Mouse (Mus musculus): ENCODE data around the gene Ano6. TPM values are rescaled to one million over a fixed set of nuclear protein-coding genes. Genes with fewer than 3 reads are reported as not detected.

Ano6 gene
- total RNA-seq, 2 experiments from 2014 or later: 39.0 to 46.7 TPM

DNA sequence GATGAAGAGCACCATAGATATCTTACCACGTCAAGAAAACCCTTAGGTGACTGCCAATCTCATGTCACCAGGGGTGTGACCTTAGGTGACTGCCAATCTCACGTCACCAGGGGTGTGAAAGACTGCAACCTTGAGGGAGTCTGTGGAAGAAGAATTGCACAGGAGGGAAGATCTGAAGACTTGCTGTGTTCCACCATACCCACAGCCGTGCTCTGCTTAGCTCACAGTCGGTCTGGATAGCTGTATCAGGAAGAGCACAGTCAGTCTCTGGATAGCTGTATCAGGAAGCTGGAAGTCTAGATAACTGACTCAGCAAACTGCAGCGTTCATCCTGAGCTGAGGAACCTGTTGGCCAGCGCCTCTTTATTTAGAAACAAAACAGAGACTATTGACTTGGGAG lies 92.9 kb downstream of the Ano6 start:
- peak; percentile 33 for ATAC-seq (ENCODE audit: poor library complexity, severe bottlenecking)

DNA sequence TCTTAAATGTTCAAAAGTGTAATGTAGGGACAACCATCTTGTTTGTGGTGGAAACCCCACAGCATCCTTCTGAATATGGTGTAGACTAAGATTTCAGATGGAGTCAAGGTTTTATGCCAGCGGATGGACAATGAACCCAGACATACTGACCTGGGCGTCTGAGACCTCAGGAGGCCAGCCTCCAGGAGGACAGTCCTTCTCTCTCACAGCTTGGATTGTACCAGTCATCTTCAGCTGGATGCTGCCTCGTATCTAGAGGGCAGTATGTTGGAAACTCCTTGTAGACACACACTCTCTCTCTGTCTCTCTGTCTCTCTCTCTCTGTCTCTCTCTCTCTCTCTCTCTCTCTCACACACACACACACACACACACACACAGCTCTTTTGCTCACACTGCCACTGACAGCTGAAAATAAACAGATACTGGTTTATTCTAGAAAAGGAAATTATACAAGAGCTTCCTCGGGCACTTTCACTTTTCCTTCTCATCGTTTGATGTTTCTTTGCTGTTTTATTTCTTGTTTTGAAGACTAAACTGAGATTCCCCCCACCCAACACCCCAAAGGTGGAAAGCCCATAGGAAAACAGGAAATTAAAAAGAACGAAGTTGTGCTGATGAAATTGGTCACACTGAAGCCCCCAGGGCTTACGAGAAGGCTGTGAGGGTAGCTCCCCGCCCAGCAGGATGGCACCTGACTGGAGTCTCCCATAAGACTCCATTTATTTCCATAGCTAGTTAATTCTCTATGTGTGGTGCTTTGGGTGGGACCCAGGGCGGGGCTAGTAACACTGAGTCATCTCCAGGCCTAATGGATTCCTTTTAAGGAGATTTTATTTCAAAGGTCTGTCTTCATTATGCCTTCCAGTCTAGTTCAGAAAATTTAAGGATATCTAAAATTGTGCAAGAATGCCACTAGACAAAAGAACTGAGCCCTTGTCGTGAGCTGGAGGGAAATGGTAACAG lies 94.3 kb downstream of the Ano6 start:
- ATAC-seq (ENCODE audit: poor library complexity, severe bottlenecking): no peak

DNA sequence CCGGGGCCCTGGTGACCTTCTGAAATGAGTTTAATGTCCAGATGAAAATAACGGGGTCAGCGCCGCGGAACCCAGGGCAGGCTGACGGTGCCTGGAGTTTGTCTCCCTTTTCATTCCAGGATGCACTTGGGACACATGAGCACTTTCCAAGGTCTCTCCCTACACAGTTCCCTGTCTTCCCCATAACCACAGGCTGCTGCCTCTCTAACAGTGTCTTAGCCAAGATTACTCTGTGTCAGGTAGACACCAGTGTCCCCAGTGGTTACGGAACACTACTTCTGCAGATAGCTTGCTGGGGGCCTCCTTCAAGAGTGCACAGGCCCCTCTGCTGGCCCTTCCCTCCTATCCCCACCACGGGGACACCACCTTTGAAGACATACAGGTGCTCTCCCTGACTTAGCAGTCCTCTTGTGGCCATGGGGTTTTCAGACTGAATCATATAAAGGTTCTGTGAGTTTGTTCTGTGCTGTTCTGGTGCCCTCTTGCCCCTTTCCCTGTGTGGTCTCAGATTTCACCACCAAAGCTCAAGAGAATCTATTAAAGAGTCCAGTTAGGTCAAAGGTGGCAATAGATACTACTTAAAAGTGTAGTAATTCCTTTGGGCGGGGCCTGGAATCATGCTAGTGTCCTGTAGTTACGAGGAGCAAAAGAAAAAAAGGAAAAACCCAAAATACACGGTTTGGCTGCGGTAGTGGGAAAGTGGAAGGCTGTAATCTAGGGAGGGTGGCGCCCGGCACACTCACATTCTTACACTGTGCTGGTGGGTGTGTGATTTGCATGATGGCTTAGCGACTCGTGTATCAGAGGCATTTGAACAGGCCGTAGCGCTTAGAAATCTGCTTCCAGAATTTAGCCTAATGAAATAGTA lies 95.5 kb downstream of the Ano6 start:
- ATAC-seq (ENCODE audit: poor library complexity, severe bottlenecking): no peak

DNA sequence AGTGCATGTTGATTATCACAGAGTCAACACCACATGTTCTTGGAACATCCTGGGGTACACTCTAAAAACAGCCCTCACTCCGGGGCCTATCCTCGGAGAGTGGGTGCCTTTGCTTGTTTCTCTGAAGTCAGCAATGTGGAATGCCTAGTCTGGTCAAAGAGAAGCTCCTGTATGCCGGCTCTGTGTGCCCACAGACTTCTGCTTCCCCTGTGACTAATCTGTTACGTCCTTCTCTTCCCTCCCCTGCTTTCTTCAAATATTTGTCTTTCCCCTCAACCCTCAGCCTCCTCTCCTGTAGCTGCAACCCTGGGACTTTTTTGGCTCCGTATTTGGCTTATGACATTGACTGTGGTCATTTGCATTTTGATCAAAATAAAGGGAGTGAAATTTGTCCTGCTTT lies 96.7 kb downstream of the Ano6 start:
- peak; percentile 48 for ATAC-seq (ENCODE audit: poor library complexity, severe bottlenecking)

DNA sequence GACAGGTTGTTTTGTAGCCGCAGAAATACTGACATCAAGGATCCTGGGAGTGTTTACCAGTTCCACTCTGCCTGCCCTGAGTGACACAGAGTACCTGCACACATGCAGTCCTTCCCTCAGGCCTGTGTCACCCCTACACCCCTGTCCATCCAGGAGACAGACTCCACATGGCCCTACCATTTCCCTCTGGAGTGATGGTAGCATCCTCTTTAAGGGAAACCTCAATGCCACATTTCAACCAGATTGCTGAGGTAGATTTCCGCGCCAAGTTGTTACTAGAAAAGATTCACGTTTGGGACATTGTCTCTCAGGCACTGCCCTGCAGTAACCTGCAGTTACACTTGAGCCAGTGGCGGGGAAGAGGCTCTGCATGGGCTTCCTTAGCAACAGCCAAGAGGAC lies 97.9 kb downstream of the Ano6 start:
- no peak for ATAC-seq (ENCODE audit: poor library complexity, severe bottlenecking)

DNA sequence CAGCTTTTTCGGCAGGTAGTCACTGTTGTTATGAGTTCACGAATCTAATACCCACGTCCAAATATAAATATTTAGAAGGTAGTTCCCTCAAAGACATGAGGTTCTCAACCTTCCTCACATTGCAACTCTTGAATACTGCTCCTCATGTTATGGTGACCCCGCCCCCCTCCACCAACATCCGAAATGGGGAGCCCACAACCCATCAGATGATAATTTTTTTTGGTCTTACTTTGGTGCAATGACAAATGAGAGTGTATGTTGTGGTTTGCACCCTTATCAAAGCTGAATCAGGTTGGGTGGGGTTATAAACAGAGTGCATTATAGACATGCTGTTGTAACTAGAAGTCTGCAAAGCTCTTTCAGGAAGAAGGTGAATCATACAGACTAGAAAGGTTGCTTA lies 99.7 kb downstream of the Ano6 start:
- no peak for ATAC-seq (ENCODE audit: poor library complexity, severe bottlenecking)

DNA sequence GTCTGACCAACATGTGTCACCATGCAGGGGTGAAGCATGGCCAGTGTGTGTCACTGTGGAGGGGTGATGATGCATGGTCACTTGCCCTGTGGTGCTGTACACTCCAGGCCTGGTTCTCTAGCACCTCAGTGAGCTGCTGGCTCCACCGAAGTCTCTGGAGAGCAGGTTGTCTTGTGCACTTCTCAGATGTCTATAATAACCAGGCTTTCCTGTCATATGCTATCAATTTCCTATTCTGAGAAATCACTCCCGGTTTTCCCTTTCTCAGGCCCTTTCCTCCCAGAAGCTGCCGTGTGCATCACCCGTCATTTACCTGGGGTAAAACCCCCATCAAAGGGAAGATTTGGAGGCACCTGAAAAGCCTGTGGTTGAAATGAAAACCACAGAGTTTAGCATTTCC lies 101.5 kb downstream of the Ano6 start:
- ATAC-seq (ENCODE audit: poor library complexity, severe bottlenecking): peak; percentile 27; the same call in 1 of the 2 replicates

DNA sequence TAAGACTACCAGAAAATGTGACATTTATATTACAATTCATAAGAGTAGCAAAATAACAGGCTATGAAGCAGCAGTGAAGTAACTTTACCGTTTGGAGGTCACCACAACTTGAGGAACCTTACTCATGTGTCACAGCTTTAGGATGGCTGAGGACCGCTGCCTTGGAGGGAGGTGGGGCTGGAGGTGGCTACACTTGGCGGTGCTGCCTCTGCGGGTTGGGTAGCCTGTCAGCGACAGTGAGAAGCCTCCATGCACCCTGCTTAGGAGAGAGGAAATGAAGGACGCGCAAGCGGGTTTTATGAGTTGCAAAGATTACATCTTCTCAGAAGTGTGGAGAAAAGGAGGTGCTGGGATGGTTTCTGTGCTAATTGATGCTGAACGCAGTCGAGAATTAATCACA lies 102.3 kb downstream of the Ano6 start:
- no peak; the same call in 1 of the 2 replicates for ATAC-seq (ENCODE audit: poor library complexity, severe bottlenecking)

DNA sequence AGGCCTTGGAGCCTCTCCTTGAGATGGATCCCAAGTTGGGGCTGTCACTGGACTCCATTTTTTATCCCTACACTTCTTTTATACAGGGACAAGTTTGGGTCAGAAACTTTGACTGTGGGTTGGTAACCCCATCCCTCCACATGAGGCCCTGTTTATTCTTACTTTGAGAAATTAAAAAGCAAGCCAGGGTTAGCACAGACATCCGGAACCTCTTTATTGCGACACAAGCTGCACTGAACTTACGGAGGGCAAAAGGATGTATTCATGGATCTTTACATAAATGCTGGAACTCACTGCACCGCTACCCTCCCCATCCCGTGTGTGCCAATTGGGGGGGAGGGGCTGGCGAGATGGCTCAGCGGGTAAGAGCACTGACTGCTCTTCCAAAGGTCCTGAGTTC lies 105.1 kb downstream of the Ano6 start:
- ATAC-seq (ENCODE audit: poor library complexity, severe bottlenecking): no peak

DNA sequence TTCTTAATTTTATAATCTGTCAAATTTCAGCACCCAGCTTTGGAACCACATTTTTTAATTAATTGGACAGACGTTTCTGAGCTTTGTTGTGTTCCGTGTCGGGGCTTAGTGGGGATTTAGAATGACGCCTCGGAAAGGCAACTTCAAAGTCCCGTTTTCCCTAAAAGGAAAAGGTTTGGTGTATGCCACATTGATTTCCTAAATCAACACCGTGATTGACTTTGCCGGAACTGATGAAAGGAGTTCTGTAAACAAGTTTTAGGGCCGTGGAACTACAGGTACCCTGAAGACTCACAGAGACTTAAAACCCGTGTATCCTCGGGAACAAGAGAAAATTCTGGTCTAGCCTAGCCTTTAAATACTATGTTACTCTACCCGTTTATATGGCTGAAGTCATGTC lies 107.0 kb downstream of the Ano6 start:
- ATAC-seq (ENCODE audit: poor library complexity, severe bottlenecking): no peak

DNA sequence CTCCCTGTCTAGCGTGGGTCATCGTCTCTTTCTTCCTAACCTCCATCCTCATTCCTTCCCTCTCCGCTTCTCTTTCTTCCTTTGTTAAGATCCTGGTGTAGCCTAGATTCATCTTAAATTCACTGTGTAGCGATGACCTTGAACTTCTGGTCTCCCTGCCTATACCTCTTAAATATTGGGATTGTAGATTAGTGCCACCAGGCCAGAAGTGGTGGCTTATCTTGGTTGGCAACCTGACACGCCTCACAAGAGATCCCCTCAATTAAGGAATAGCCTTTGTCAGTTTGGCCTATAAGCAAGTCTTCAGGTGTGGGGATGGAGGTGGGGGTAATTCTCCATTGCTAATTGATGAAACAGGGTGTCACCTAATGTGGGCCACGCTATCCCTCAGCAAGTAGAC lies 107.8 kb downstream of the Ano6 start:
- no peak for ATAC-seq (ENCODE audit: poor library complexity, severe bottlenecking)

DNA sequence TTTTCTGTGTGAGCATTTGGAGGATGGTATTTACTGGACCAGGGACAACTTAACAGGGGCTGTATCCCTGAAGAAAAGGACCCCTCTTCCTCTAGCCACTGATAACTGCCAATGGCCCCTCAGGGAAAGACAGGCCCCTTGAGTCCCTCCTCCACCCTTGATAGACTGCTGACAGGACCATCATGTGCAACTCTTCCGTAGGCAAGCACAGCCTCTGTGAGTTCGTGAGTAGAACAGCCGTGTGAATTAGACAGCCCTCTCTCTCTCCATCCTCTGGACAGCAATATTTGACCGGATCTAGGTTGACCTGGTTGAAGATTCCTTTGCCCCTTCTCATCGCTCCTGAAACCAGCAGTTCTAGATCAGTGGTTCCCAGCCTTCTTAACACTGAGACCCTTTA lies 111.8 kb downstream of the Ano6 start:
- ATAC-seq (ENCODE audit: poor library complexity, severe bottlenecking): no peak

DNA sequence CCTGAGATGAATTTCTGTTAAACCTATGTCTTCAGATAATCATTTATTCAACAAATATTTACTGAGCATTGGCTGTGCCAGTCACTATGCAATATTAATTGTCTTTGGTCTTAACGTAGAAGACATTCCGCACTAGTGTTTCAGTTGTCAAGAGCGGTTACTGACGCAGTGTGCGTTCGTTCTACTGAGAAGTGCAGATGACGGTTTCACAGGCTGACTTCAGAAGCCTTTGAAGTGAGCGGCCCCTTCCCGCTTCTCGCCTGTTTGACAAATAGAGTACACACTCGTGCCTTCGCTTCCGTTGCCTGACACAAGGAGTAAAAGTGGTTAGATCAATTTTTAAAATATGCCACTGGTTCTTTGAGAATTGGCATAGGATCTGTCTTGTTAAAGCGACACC lies 113.6 kb downstream of the Ano6 start:
- no peak for ATAC-seq (ENCODE audit: poor library complexity, severe bottlenecking)

DNA sequence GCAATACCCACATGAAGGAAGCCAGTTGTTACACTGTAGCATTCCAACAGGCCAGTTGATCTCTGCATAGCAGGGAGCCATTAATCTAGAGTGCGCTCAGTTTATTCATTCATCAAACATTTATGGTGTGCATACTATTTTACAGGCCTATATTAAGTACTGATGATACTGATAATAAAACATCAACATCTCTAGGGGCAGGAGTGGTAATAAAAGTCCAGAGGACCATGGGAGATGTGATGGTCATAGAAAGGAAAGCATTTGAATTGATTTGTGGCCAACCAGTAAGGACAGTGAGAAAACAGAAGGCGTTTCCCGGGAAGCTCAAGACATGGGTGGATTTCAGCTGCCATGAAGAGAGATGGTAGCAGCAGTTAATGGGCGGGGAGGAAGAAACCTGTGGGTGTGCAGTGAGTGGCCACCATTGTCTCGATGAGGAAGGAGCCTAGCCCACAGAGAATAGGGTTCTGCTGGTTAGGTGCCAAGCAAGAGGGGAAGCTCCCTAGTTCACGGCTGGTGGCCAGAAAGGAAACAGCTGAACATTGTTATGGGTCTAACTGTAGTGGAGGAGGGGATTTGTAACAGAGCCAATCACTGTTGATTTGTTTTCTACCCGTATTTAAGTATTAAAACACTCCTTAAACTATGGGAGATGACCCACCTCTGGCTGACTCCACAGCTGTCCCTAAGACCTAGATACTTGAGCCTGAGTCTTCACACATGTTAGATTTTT lies 115.5 kb downstream of the Ano6 start:
- ATAC-seq (ENCODE audit: poor library complexity, severe bottlenecking): peak; percentile 93

DNA sequence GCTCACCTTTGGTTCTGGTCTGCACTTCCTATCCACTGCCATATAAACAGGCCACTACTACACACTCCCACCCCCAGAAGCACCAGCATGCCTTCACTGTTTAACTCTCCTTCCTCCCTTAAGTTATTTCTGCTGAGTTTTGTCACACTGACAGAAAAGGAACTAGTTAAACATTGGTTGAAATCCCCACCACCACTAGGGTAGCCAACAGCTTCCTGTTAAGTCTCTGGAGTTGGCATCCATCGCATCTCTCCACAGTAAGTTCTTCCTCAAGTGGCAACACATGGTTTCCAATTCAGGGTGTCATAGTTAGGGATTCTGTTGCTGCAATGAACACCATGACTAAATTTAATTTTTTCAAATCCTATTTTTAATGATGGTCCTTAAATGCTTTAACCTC lies 116.2 kb downstream of the Ano6 start:
- peak; percentile 62 for ATAC-seq (ENCODE audit: poor library complexity, severe bottlenecking)

DNA sequence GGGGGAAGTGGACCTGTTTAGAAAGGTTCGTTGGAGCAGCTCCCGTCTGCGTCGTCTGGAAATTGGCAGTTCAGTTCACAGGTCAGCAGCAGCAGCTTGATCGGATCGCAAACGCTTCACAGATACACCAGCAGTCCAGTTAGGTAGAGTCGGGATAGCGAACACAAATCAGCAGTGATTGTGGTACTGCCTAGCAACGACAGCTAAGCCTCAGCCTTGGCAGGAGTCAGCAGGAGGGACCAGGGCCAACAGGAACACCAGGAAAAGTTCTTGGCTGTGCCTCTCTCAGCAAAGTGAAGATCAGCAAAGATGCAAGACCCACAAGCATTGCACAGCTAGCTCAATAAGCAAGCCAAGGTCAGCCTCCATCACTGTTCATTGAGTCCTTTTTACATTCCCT lies 116.7 kb downstream of the Ano6 start:
- no peak for ATAC-seq (ENCODE audit: poor library complexity, severe bottlenecking)

DNA sequence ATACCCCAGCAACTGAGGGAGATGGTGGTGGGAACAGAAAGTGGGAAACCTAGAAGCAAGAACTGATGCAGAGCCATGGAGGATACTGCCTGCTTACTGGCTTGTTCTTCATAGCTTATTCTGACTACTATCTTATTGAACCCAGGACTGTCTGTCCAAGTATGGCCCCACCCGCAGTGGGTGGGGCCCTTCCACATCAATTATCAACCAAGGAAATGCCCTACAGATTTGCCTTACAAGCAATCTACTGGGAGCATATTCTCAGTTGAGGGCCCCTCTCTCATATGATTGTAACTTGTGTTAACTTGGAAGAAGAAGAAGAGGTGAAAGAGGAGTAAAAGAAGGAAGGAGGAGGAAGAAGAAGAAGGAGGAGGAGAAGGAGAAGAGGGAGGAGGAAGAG lies 117.3 kb downstream of the Ano6 start:
- ATAC-seq (ENCODE audit: poor library complexity, severe bottlenecking): no peak

DNA sequence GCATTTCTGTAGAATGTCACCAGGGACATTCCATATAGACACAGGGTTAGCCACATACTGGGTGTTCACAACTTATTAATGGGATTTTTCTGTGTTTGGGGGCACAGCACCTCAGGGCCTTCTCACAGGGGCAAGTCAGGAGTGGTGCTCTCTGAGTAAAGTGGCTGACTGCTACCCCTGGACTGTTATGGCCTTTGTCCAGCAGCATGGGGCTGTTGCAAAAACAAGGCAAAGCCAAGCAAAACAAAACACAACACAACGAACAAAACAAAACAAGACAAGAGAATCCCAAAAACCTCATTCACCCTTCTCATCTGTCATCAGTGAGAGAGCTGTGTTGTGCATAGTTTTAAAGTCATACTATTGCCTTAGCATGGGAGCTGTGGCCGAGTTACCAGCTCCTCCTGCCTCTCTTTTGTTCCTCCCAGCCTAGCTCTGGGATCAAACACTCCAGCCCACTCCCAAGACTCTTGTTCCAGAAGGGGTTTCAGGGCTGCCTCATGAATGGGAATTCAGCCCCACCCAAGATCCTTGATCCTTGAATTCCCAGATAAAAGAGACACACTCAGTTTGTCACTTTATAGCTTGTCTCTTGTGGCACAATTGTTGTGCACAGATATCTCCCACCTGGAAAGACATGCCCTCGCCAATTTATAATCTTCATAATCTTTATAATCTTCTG lies 119.6 kb downstream of the Ano6 start:
- ATAC-seq (ENCODE audit: poor library complexity, severe bottlenecking): no peak

DNA sequence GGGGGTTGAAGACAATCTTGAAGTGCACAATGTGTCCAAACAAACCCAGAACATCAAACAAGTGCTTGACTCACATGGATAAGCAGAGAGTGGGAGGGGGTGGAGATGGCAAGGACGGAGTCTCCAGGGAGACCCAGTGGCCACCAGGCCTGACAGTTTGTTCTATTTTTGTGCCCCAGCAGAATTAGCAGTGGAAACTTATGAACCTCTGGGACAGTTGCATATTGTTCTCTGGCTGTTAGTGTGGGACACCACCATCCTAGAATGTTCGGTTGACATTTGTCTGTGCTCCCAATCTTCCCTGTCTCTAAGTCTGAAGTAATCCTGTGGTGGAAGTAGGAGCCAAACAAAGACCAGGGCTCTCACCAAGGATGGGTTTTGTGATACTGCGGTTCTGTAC lies 124.3 kb downstream of the Ano6 start:
- no peak for ATAC-seq (ENCODE audit: poor library complexity, severe bottlenecking)

DNA sequence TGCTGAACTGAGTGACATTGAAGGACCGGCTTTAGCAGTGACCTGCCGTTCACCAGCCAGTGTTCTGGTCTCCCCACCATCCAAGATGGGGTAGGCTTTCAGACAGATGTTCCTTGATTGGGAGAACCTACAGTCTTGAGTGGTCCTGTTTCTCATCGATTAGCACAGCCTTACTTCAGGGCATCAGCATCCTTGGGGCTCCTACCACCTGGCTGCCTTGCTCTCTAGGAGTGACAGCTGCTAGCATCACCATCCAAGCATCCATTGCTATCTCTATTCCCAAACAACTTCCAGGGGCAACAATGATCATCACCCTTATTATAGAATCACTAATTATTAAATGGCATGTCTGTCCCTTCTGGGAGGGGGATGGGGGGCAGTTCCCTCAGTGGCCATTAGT lies 124.8 kb downstream of the Ano6 start:
- no peak for ATAC-seq (ENCODE audit: poor library complexity, severe bottlenecking)

DNA sequence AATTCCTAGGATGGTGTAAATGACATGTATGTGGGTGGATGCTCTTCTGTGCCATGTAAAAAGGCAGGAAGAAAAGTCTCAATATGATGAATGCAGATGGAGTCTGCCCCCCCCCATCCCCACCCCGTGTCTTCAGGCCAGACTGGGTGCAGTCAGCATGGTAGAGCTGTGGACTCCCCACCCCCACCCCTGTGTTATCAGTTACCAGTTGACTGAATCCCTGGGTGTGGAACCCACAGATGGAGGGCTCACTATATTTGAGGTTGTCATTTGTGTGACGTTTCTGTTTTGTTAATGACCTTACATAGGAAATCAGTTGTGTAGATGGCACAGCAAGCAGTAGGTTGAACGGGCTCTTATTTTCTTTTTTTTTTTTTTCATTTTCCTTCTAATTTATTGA lies 126.7 kb downstream of the Ano6 start:
- no peak for ATAC-seq (ENCODE audit: poor library complexity, severe bottlenecking)

All from megakaryocyte, adult 5-6 weeks (primary cell).